Mouse (Mus musculus): ENCODE measurements around the gene Zkscan6. TPM values are rescaled to one million over a fixed set of nuclear protein-coding genes. Genes with fewer than 3 reads are reported as not detected.

Zkscan6 gene
- polyA plus RNA-seq, 1 experiment: 9.7 TPM

DNA sequence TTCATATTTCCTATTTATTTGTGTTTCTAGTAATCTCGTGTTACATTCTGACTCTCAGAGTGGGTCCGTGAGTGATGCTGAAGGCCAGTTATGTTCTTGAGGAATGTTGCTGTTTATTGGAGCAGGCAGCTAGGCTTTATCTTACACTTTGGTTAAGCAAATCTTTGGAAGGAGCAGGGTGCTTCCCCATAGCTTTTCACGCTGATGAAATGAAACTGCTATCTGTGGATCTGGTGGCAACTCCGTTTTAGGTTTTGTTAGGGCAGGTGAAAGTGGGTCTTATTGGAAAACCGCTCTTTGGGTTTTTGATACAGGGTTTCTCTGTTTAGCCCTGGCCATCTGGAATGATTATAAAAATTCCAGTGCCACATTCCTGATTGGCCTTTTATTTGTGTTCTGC lies 5.1 kb downstream of the Zkscan6 start:
- DNase-seq (ENCODE audit: low spot score): no peak

GRCm38 (mm10) chr11:65814381-65814780 lies 7.4 kb downstream of the Zkscan6 start:
- no peak for DNase-seq (ENCODE audit: low spot score)

- no peak for DNase-seq (ENCODE audit: low spot score)
These were observed 9.3 kb downstream of the Zkscan6 start for GRCm38 (mm10) chr11:65816237-65816636.

DNA sequence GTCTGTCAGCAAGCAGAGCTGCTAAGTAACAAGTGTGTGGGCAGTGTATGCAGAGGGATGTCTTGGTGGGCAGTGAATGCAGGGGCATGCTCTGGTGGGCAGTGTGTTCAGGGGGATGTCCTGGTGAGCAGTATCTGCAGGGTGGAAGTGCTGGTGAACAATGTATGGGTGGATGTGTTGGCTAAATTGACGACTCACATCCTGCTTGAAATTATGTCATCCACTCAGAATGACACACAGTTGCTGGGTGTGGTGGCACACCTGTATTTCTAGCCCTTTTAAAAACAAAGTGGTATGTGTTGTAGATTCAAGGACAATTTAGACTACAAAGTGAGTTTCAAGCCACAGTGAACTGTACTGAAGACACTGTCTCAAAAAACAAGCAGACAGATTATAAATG lies 11.2 kb downstream of the Zkscan6 start:
- no peak for DNase-seq (ENCODE audit: low spot score)

GRCm38 (mm10) chr11:65820280-65820679 lies 13.3 kb downstream of the Zkscan6 start:
- no peak for DNase-seq (ENCODE audit: low spot score)

GRCm38 (mm10) chr11:65820877-65821276 lies 13.9 kb downstream of the Zkscan6 start:
- DNase-seq (ENCODE audit: low spot score): peak; percentile 34

DNA sequence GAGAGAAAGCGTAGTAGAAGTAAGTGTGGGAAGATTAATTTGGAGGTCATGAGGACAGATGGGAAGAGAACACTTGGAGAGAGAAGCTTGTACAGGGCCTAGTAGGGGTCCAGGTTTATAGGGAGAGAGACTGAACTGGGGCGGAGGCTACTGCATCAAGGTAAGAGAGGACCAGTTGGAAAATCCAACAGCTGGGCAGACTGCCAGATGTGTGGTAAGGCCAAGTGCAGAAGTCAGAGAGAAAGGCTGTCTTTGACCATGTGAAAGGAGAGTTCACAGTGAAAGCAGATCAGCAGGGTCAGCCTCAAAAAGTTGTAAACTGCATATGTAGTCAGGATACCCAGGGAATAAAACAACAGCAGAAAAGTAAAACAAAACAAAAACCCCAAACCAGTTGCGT lies 17.6 kb downstream of the Zkscan6 start:
- DNase-seq (ENCODE audit: low spot score): no peak

DNA sequence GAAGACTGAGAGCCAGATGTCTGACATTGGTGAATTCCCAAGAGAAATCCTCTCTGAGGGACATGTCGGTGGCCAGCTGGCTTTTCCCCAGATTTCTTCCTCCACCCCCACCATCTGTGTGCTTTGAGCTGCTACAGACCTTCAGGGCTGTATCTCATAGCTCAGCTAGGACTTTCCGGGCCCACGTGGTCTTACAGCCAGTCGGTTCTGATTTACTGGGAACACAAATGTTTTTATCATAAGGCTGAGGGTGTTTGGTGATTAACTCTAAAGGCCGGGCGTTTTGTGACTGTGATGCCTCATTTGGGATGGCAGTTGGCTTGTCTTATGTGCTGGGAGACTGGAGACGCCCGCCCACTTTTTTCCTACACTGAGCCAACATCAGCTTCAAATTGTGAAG lies 32.0 kb downstream of the Zkscan6 start:
- no peak for DNase-seq (ENCODE audit: low spot score)

DNA sequence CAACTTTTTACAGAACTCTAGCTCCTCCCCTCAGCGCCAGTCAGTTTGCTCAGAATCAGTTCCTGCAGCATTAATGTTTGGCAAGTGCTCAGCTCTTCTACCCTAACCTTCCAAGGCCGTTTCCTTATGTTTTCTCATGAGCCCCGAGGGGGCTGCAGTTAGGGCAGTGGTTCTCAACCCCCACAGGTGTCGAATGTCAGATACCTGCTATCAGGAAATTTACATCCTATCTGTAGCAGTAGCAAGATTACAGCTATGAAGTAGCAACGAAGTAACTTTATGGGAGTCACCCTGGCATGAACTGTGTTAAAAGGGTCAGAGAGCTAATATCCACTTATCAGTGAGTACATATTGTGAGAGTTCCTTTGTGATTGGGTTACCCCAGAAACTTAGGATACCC lies 39.5 kb downstream of the Zkscan6 start:
- DNase-seq (ENCODE audit: low spot score): no peak

GRCm38 (mm10) chr11:65852066-65852465 lies 45.1 kb downstream of the Zkscan6 start:
- no peak for DNase-seq (ENCODE audit: low spot score)

- DNase-seq (ENCODE audit: low spot score): no peak
These were observed 54.5 kb downstream of the Zkscan6 start for GRCm38 (mm10) chr11:65861476-65861875.

DNA sequence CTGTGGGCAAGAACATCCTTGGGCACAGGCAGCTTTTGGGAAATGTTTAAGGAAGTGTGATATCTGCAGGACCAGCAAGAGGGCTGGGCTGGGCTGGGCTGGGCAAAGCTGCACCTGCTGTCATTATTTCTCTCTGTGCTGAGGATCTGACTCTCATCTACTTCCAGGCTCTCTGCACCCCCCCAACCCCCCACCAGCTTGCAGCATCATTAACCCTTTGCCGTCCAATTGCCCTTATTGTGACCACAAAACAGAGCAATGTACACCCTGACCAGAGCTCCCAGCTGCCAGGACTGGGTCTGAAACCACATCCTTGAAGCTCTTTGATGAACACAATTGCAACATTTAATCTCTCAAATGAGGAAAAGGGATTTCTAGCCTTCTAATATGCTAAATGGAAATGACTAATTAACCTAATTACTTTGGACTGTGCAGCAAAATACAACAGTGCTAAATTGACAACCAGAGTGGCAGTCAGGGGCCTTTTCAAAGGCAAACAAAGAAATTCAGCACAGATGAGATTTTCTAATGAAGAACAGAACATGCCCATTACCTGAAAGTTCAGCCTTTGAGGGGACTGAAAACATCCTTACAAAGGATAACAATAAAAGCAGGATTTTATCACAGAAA lies 70.3 kb downstream of the Zkscan6 start:
- DNase-seq (ENCODE audit: low spot score): no peak

Other genes starting within 250 kb of the Zkscan6 start
- 40.1 and 45.9 TPM in 2 replicates for gene Map2k4, start 18.9 kb upstream of the Zkscan6 start, polyA plus RNA-seq (2012; rRNA removed)

Data from urinary bladder, adult 2 months (tissue).